Mouse (Mus musculus): ENCODE measurements around the gene AL732309.1.

Gene AL732309.1

DNA sequence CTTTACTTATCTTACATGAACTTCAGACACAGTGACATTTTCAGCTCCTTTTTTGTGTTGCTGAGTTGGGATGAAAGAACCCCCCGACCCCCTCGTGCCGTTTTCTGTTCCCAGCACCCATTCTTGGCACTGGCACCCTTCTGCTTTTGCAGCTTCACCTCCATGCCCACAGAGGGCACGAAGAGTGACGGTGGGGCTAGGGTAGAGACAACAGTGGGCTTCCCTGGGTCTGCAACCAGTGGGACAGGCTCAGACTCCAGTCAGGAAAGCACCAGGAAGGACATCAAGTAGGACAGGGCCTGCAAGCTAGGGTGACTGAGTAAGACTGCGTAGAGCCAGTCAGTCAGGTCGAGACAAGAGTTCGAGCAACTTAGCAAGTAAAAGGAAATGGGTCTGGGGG lies 6.4 kb downstream of the AL732309.1 start:
- DNase-seq (ENCODE audit: low read depth, low spot score), result no peak

DNA sequence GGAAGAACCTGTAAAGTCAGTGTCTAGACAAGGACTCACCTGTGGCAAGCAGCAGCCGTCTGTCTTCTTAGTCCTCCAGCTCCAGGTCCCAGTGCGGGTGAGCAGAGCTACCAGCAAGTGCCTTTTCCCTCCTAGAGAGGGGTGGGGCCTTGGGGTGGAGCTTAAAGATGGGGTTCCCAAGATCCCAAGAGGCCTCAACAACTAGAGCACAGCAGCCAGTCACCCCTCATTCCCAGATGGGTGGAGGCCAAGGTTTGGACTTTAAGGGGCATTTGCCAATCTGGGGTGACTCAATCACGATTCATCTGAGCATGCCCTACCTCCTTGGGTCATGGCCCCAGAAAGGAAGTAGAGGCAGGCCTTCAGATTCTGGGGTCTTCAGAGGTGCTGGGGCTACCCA lies 6.9 kb downstream of the AL732309.1 start:
- DNase-seq (ENCODE audit: low read depth, low spot score), result no peak

DNA sequence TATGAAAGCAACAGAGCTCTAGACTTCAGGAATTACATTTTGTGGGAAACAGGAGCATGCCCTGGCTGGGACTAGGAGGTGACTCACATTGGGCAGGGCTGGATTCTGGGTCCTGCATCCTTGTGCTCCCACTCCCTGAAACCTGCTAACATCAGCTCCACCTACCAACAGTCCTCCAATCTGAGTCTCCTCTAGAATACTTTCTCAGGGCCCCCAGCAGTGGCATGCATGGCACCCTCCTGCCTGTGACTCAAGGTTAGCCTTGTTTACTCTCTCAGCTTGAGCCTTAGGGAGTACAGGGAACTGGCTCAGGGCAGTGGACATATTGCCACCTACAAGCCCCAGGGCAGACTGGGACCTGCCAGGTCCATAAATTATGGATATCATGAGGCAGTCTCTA lies 8.6 kb downstream of the AL732309.1 start:
- no peak for DNase-seq (ENCODE audit: low read depth, low spot score)

DNA sequence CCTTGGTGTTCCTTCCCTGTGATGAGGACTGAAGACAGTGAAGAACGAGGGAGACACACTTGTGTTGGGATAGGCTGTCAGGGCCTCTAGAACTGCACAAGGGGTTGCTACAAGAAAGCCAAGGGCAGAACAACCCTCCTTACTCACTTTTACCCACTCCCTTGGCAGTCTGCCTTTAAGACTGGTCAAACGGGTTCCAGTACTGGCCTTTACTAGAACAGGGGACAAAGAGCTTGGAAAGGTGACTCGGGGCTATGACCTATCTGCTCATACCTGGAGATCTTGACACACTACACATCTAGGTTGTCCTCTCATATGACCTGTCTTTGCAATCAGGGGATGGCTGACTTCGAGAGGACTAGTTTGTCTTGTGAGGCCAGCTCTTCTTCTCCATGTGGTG lies 9.1 kb downstream of the AL732309.1 start:
- no peak for DNase-seq (ENCODE audit: low read depth, low spot score)

DNA sequence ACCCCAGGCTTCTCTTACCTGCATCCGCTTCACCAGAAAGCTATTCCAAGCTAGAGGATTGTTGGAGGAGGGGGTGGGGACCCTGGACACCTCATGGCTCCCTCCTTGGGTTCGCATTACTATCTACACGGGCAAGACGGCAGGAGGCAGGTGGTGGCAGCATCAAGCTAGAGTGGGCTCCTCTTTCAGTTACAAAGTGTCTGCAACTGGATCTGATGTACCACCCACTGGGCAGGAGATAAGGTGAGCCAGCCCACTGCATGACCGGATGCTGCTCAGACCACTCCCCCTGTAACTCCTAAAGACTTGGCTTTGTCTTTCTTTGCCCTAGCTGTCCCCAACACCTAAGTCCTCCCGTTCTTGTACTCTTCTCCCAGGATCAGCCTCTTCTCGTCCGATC lies 10.0 kb downstream of the AL732309.1 start, which contains the start of gene Rnf224:
TSS of gene Rnf224 (minus strand) at position 174 of the 400 bp plus-strand sequence.
- DNase-seq (ENCODE audit: low read depth, low spot score), result no peak

DNA sequence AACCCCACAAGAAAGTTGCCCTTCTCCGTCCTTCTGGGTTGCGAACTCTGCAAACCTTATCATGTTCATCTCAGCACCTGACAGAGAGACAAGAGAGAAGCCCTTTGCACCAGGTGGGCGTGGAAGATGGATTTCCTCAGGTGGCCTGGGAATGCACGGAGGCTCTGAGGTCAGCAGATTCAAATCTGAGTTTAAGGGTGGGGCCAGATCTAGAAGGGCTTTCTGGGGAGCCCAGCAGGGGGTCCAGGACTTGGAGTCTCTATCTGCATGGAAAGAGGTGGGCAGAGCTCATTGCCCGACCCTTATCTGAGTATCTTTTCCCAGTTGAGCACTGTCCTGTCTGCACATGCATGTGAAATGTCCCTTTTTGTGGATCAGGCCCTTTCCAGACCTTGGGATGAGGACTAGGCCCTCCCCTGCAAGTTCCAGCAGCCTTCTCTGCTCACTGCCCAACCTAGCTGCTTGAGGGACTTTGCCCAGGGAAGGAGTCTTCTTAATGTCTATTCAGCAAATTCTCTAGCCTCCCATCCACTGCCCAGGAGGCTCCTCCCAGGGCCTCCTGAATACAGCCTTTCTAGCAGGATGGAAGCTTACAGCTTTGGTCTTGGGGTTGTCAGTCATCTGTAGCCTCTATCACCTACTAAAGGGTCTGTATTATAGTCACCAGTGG lies 12.0 kb downstream of the AL732309.1 start:
- DNase-seq (ENCODE audit: low read depth, low spot score), result no peak

DNA sequence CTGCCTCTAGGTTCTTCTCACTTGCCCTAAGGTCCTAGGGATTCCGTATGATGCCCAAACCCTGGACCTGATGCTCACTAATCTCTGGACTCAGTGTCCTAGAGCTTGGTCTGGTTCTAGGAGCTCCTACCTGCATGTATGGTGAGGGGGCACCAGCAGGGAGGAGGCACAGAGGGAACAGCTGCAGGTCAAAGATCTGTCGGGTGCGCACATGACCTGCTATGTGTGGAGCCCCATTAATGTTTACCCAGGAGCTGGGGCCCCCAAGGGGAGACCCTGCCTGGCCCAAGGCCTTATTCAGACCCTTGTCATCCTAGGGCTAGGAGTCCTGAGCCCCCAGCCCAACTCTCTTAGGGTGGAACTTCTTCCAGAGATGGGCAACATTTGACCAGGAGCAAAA lies 12.6 kb downstream of the AL732309.1 start, which contains the start of gene Slc34a3:
TSS of gene Slc34a3 (minus strand) at position 315 of the 400 bp plus-strand sequence.
- DNase-seq (ENCODE audit: low read depth, low spot score), result no peak

DNA sequence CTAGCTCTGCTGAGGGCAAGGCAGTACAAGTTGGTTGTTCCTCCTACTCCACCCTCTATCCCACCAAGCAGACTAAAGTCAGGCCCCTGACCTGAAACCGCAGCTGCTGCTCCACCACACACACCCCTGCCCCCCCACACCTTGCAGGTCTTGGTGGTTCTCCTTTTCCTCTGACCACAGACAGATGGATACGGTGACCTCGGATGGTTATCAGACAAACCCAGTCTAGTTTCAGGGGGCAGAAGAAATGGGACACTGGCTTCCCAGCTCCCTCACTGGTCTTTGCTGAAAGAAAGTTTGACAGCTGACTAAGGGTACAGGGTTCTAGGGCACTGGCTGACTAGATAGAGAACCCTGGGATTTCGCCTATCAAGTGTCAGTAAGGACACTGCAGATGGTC lies 13.2 kb downstream of the AL732309.1 start:
- DNase-seq (ENCODE audit: low read depth, low spot score), result no peak

DNA sequence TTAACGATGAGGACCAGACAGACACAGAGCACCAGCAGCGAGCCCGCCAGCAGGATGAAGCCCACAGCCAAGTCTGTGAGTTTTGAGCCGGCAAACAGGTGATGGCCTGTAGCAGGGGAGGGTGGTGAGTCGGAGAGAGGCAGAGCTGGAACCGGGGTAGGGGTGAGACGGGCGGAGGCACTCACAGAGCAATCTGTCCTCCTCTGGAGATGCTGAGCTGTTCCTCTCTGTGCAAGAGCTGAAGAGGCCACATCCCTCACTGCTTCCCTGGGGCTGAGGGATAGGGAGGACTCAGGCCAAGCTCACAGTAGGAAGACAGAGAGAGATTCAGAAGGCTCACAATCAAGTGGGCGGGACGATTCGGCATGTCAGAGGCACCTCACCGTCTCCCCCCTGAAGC lies 15.6 kb downstream of the AL732309.1 start:
- DNase-seq (ENCODE audit: low read depth, low spot score), result no peak

DNA sequence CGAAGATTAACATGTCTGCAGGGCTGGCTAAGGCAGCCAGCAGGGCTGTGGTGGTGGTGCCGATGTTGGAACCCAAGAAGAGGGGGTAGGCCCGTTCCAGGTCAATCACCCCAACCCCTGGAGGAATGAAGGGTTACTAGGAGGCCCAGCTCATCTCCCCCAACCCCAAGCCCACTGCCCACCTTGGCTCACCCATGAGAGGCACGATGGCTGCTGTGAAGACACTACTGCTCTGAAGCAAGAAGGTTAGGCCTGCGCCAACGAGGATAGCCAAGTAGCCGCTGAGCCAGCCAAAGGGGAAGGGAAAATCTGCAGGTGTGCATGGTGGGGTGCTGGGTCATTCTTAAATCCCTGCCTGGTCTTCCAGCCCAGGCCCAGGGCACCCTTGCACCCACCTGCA lies 16.1 kb downstream of the AL732309.1 start:
- DNase-seq (ENCODE audit: low read depth, low spot score), result no peak

DNA sequence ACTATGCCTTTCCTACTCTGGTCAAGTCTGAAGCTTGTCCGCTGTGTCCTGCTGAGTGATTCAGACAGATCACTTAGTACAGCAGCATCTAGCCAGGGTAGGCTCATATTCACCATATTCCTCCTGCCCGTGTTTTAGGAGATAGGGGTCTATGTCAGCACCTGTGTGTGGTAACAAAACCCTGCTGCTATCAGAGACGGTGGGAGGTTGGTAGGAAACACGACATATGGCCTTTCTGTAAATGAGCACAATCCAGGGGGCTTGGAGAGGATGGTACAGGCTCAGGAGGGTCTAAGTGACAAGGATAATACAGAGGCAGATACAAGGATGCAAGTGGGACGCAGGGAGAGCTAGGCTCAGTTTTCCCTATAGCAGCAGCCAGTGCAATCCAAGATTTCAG lies 17.1 kb downstream of the AL732309.1 start:
- no peak for DNase-seq (ENCODE audit: low read depth, low spot score)

DNA sequence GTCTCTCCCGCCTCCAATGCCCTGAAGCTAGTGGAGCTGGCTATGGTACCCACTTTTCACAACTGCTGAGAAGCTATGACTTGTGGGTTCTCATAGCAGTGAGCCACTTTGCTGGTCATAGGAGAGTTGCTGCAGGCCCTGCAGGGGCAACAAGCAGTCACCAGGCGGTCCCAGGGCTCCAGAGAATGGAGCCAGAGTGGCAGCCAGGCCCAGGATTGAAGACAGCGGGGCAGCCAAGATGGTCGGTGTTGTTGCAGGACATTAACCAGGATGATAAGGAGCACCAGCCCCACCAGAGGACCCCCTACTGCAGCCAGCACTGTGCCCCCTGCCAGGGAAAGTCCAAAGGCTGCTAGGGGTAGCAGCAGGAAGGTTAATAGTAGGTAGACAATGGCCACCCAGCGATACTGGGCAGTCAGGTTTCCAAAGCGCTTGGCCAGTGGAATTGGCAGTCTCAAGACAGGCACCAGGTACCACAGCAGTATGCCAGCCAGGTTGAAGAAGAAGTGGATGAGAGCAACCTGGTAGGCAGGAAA lies 17.6 kb downstream of the AL732309.1 start:
- DNase-seq (ENCODE audit: low read depth, low spot score), result no peak

DNA sequence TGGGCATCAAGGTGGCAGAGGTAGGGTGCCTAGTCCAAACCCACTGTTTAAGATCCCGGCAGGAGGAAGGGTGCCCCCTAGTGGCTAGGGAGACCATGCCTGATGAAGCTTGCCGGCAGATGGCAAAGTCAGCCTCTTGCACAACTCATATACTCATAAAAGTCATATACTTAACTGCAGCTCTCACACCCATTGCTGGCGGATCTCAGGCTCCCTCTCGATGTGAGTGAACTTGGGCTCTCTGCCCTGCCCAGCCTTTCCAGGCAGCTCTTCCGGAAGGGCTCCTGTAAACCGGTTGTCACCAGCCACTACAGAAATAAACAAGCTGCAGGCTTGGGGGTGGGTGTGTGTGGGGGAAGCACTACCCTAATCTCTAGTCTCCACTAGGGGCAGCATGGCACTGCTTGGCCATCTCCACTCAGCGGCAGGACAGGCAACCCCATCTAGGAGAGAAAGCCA lies 18.2 kb downstream of the AL732309.1 start:
- DNase-seq (ENCODE audit: low read depth, low spot score), result peak; percentile 69

DNA sequence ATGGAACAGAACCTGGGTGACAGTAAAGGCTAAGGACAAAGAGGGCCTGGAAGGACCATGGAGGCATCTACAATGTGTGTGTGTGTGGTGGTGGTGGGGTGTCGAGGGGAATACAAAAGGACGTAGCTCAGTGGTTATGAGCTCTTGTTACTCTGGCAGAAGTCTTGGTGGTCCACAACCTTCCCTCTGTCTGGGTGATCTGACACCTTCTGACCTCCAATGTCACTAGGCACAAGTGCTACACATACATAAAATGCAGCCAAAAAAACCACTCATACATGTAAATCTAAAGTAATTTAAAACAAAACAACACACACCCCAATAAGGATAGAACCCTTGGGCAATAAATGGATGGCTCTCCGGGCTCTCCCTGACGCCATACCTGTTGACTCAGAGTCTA lies 19.3 kb downstream of the AL732309.1 start:
- DNase-seq (ENCODE audit: low read depth, low spot score), result no peak

DNA sequence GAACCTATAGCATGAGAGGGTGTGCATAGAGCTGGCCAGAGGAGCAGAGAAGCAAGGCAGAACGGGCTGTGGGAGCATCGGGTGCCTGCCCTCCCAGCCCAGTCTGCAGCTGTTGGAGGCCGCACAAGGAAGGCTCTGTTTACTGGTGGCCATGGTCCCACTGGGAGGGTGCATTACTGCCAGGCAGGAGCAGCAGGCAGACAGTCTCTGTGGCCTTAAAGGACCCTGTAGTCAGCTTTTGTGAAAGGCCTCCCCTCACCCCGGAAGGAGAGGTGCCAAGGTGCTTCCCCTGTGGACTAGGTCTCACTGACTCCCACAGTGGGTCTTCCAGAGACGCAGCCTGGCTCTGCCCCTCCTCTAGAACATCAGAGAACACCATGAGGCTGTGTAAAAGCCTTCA lies 19.8 kb downstream of the AL732309.1 start:
- no peak for DNase-seq (ENCODE audit: low read depth, low spot score)

DNA sequence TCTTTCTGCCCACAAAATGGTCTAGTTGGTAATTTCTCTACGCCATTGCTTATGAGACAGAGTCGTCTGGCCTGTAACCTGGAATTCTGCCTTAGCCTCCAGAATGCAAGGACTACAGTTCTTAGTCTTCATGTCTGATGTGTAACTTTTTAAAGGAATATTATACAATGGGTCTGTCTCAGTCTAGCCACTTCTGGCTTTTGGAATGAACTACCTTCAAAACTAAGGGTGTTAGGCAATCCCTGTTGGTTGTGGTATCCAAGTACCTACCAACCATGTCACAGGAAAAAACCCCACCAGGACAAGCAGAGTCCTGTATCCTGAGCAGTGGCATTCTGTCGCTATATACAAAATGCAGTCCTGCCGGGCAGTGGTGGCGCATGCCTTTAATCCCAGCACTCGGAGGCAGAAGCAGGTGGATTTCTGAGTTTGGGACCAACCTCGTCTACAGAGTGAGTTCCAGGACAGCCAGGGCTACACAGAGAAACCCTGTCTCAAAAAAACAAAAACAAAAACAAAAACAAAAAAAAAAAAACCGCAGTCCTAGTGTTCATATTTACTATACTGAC lies 20.8 kb downstream of the AL732309.1 start:
- DNase-seq (ENCODE audit: low read depth, low spot score), result no peak

DNA sequence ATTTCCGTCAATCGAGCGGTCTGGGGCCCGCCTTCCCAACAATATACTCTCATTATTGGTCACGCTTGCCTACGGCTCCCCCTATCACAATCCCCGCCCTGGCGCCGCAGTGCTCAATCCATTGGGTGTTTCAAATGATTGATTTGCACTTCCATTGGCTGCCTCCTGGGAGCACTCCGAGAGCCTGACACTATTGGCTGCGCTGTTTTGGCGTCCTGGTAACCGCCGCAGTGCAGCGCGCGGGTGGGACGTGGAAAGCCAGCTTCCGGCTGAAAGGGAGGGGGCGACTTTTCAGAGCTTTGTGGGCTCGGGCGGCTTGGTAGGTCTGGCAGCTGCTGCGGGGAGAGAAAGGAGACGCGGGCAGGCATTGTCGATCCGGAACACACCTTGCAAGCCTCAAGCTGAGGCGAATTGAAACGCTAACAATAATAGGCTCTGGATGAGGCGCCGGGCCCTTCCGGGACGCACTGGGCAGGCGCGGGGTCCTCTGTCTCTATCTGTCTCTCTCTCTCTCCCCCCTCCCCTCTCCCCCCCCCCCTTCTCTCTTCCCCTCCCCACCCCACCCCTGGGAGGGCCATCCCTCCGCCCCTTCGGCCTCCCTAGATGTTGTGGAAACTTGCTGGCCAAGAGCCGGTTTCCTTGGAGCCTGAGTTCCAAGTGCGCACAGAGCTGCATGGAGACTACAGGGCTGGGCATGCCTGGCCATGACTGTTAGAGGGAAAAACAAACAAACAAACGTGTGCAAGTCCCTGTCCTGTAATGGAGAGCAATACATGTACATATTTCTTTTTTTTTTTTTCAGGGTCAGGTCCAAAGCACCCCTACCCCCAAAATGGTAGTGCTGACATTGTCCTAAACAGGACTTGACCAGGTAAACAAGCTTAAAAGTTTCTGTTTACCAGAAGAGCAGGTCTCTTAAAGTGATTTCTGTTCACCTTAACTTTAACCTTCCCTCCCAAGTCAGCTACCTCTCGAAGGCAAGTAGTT lies 21.6 kb downstream of the AL732309.1 start:
- peak; percentile 97 for DNase-seq (ENCODE audit: low read depth, low spot score)

DNA sequence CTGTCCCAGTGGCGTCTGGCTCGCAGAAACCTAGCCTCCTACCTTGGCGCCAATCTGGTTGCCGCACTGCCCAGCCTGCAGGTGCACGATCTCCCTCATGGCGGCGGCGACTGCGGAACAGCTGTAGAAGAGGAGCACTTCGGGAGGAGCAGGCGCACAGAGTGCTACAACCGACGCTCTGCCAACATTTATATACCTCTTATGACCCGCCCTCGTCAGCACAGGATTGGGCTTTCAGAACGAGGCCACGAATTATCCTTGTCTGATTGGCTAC lies 22.2 kb downstream of the AL732309.1 start, which contains the start of gene Tubb4b:
TSS of gene Tubb4b (minus strand) at position 211 of the 274 bp plus-strand sequence.
- DNase-seq (ENCODE audit: low read depth, low spot score), result no peak

DNA sequence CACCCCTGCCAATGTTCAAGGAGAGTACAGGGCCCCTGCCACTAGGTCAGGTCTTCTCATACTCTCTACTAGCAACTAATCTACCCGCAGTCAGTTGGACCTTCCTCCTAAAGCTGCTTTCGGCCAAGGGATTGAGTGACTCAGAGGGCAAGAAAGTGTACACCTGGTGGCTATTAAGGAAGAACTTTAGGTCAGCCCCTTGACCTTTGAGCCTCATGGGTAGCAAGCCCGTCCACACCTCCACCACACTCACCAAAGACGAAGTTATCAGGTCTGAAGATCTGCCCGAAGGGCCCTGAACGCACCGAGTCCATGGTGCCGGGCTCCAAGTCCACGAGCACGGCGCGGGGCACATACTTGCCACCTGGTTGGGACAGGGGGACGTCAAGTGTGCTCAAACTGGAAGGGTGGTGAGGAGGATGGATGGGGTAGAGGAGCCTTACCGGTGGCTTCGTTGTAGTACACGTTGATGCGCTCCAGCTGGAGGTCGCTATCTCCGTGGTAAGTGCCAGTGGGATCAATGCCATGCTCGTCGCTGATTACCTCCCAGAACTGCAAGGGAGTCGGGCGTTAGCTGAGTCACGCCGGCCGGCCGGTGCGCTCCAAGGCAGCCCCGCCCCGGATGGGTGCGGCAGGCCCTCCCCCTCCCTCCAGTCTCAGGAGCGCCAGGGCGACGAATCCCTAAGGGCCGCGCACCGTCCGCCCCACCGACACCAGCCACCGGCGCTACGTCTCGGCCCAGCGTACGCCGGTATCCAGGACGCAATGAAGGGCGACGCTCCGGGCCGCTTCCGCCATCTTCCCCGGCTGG lies 22.8 kb downstream of the AL732309.1 start:
- DNase-seq (ENCODE audit: low read depth, low spot score), result no peak

DNA sequence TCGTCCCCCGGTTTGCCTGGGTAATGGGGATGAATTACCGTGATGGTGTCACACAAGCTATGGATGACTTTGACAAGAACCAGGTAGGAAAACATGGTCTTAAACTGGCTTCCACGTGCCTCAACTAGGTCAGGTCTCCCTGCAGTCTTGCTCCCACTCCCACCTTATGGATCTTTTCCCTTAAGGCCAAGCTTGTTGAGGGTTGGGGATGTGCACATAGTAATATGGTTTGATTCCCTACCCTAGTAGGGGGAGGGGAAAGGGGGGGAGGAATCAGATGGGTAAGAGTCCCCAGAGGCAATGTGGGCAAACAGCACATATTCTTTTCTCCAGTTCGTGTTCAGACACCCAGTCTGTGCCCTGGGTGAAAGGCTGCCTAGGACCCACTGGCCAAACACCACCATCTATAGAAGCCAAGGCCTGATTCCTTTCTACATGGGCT lies 25.3 kb downstream of the AL732309.1 start:
- no peak for DNase-seq (ENCODE audit: low read depth, low spot score)

DNA sequence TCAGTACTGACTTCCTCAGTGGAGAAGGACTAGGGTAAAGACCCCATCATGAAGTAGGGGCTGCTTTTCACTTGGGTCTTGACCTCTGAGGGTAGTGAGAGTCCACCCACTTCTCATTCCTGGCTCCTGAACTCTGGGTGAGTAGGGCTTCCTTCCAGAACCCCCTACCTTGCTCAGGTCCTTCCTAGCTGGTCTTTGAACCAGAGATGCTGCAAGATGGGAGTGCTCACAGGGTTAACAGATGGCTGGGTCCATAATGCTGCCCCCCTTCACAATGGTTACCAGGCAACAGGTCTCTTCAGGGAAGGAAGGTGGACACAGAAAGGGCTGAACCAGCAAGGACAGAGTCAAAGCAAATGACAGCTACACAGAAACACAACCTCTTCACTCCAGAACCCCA lies 28.2 kb downstream of the AL732309.1 start, which contains the start of gene Fam166a:
TSS of gene Fam166a (plus strand) at position 301 of the 400 bp plus-strand sequence.
- no peak for DNase-seq (ENCODE audit: low read depth, low spot score)

Measured in WW6 (cell line).